In the genomic region with DNA sequence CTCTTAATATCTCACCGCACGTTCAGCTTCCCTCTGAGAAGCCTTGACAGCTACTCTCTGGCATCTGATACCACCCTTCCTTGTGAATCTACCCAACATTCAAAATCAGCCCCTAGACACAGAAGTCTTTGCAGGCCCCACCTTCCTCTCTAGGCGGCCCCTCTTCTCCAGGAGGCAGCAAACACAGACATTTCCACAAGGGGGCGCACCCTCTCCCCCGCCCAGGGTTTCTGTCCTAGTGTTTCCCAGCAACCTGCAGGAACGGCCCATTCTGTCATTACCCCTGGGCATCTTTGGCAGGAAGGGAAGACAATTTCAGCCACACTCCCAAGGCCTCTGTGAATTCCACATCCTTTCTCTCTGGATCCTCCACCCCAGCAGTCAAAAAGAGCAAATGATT, we compare ENCODE assay signal across 8 mouse cellular contexts.
DNase-seq lines count a peak whose midpoint lies in the region; TF ChIP-seq lines count a peak whose summit lies in the region.
"Had no signal": no experiment of that assay in that cellular context is flagged by ENCODE, and none has a peak within 500 bp of the region (broad histone marks: within the 10 kb centered on the region; RNA-seq: fewer than 3 reads in every experiment).

No protein-coding gene starts in this region.

- 38% methylated on average over 6 of the region's 6 CpGs for WGBS in lung, adult 2 months

- TF ChIP-seq CTCF in testis, adult 2 months (IDR thresholded peaks at IDR 0.05; ENCODE audit: control insufficient read depth, insufficient read depth, insufficient replicate concordance, low read depth, low read length), result peak; percentile 35; the same call in 1 of the 2 replicates
- TF ChIP-seq CTCF in cortical plate, adult 2 months (IDR thresholded peaks at IDR 0.05; ENCODE audit: extremely low read depth, insufficient read depth, low read length), result peak; percentile 51
- TF ChIP-seq CTCF in lung, adult 2 months (IDR thresholded peaks at IDR 0.05; ENCODE audit: insufficient read depth, low read length), result peak; percentile 59

- DNase-seq in testis, postnatal 14 days (ENCODE audit: low spot score), result no peak
- DNase-seq in adrenal gland, adult 2 months, result peak; percentile 79
- DNase-seq in heart, postnatal 4 days, result peak; percentile 88
- peak; percentile 66 for DNase-seq in lung, adult 2 months
- DNase-seq in right cerebral cortex, postnatal 25 days, result peak; percentile 51

- no peaks in the 10 kb centered on the region for H3K36me3 ChIP-seq in testis, adult 2 months (ENCODE audit: control insufficient read depth, insufficient read depth, low read length)

- H3K4me3 ChIP-seq in testis, adult 2 months (ENCODE audit: control insufficient read depth, low read depth, low read length), result no peak overlapping the region
- H3K4me3 ChIP-seq in cortical plate, adult 2 months (ENCODE audit: insufficient read depth, low read length), result no peak overlapping the region
- H3K4me3 ChIP-seq in lung, adult 2 months (replicated peaks; ENCODE audit: extremely low read depth, low read depth, low read length), result no peak overlapping the region
- H3K4me3 ChIP-seq: hindbrain, embryonic 15.5 days had no signal

- no peak for TF ChIP-seq POLR2A in testis, adult 2 months (IDR thresholded peaks at IDR 0.05; ENCODE audit: control insufficient read depth, low read depth, low read length)
- no peak for TF ChIP-seq POLR2A in cortical plate, adult 2 months (IDR thresholded peaks at IDR 0.05; ENCODE audit: extremely low read depth, insufficient read depth, low read length)
- no peak for TF ChIP-seq POLR2A in lung, adult 2 months (IDR thresholded peaks at IDR 0.05; ENCODE audit: borderline replicate concordance, extremely low read depth, low read depth, low read length)

- no peaks in the 10 kb centered on the region for H3K4me1 ChIP-seq in testis, adult 2 months (ENCODE audit: control insufficient read depth, insufficient read depth, low read length)
- H3K4me1 ChIP-seq in cortical plate, adult 2 months (ENCODE audit: control insufficient read depth, insufficient read depth, low read length), result peaks cover 2% of the 10 kb centered on the region
- H3K4me1 ChIP-seq in lung, adult 2 months (ENCODE audit: control insufficient read depth, insufficient read depth, low read length), result no peaks in the 10 kb centered on the region

- H3K27ac ChIP-seq in testis, adult 2 months (ENCODE audit: control insufficient read depth, insufficient read depth, low read depth, low read length), result no peak overlapping the region
- H3K27ac ChIP-seq in cortical plate, adult 2 months (ENCODE audit: insufficient read depth, low read length), result no peak overlapping the region
- H3K27ac ChIP-seq: hindbrain, embryonic 15.5 days had no signal

- H3K27me3 ChIP-seq in testis, adult 2 months (ENCODE audit: control insufficient read depth, insufficient read depth, low read length), result no peaks in the 10 kb centered on the region
- H3K27me3 ChIP-seq: hindbrain, embryonic 15.5 days had no signal
